Mouse (Mus musculus) thymus, adult 2 months (tissue): Measurements from ENCODE around the gene Rbfox2. TPM values are rescaled to one million over a fixed set of nuclear protein-coding genes. Genes with fewer than 3 reads are reported as not detected.
A peak's percentile ranks its signal among the peaks of the same experiment; 100 is the strongest.

Source experiments
- DNase-seq: peaks from one replicate; pipeline ENCODE4 v3.0.0; 2021
- H3K27ac ChIP-seq: fragments of 200-500 bp; 2 replicates; pipeline ENCODE4 v1.5.1; 2012; ENCODE audit warnings: low read length, control low read depth; ENCODE audit not compliant: control insufficient read depth, insufficient read depth
- H3K27me3 ChIP-seq: fragments of 200-500 bp; 2 replicates; pipeline ENCODE4 v1.6.1; 2012; ENCODE audit warnings: mild to moderate bottlenecking, low read length, moderate library complexity, mixed read lengths; ENCODE audit not compliant: control insufficient read depth, insufficient read depth
- H3K36me3 ChIP-seq: fragments of 200-500 bp; 2 replicates; pipeline ENCODE4 v1.6.1; 2012; ENCODE audit warnings: mild to moderate bottlenecking, low read length, moderate library complexity; ENCODE audit not compliant: control insufficient read depth, insufficient read depth
- H3K4me1 ChIP-seq: fragments of 200-500 bp; replicated peaks from 2 replicates; pipeline ENCODE4 v1.6.1; 2012; ENCODE audit warnings: low read length; ENCODE audit not compliant: control insufficient read depth, insufficient read depth
- H3K4me3 ChIP-seq: fragments of 200-500 bp; 2 replicates; pipeline ENCODE4 v1.5.1; 2012; ENCODE audit warnings: mild to moderate bottlenecking, low read length, control low read depth, moderate library complexity; ENCODE audit not compliant: control insufficient read depth, insufficient read depth
- CTCF ChIP-seq: fragments of 200-500 bp; IDR thresholded peaks from 2 replicates; pipeline ENCODE4 v1.5.1; 2012; ENCODE audit warnings: mild to moderate bottlenecking, control low read depth, low read length, moderate library complexity, borderline replicate concordance; ENCODE audit not compliant: control insufficient read depth, poor library complexity, insufficient read depth; ENCODE audit errors: extremely low read depth
- POLR2A ChIP-seq: fragments of 200-500 bp; IDR thresholded peaks from 2 replicates; pipeline ENCODE4 v1.6.1; 2012; ENCODE audit warnings: mild to moderate bottlenecking, low read length, control low read depth, moderate library complexity; ENCODE audit not compliant: control insufficient read depth, poor library complexity, insufficient read depth; ENCODE audit errors: extremely low read depth
- WGBS: fragments of 180-500 bp; shearing (Covaris S2); methylation state at CpG from one replicate; pipeline ENCODE4 v1.1.7; 2018; 5-methylcytosine and 5-hydroxymethylcytosine counted together
- polyA plus RNA-seq: library from polyadenylated mRNA; depleted of rRNA; stranded (reverse); fragments of >200 nt; gene quantifications from 2 replicates; pipeline ENCODE4 v1.2.3, GENCODE M21; 2012; rRNA removed

The Rbfox2 gene
- 13.4 and 20.5 TPM in 2 replicates for polyA plus RNA-seq

GRCm38 (mm10) chr15:77306547-77307261 lies at the start of gene Rbfox2:
Gene Rbfox2, minus strand, starts transcription at chr15:77307004.
- Histone ChIP-seq H3K27ac (no peak within 1 kb of the TSS), H3K4me1 (0 out of 2 replicates have a peak, but pooled peaks cover 7% of the 10 kb centered on the region), H3K4me3 (peak within 1 kb of the TSS; percentile 48), H3K36me3 (no peaks in the 10 kb centered on the region), H3K27me3 (no peaks in the 10 kb centered on the region; the same call in 1 of the 2 replicates)
- DNase-seq, result peak; percentile 42
- under 1% methylated on average over 90 of the region's 90 CpGs for WGBS
- TF ChIP-seq POLR2A, result no peak
- TF ChIP-seq CTCF, result no peak

- H3K27me3 ChIP-seq, result no peaks in the 10 kb centered on the region
- no peaks in the 10 kb centered on the region for H3K4me1 ChIP-seq
- WGBS, result 50% methylated on average over 11 of the region's 11 CpGs
- H3K27ac ChIP-seq, result no peak overlapping the region
- H3K4me3 ChIP-seq, result no peak overlapping the region
- no peak for TF ChIP-seq CTCF
- no peak for TF ChIP-seq POLR2A
- no peaks in the 10 kb centered on the region for H3K36me3 ChIP-seq
- DNase-seq, result no peak
Measured at GRCm38 (mm10) chr15:77356248-77356810, 49.5 kb upstream of the Rbfox2 start.

- no peak overlapping the region for H3K4me3 ChIP-seq
- no peaks in the 10 kb centered on the region for H3K4me1 ChIP-seq
- no peak for TF ChIP-seq CTCF
- TF ChIP-seq POLR2A, result no peak
- no peaks in the 10 kb centered on the region for H3K36me3 ChIP-seq
- no peaks in the 10 kb centered on the region for H3K27me3 ChIP-seq
- no peak overlapping the region for H3K27ac ChIP-seq
- 97% methylated on average over 6 of the region's 6 CpGs for WGBS
- DNase-seq, result no peak
Measured at GRCm38 (mm10) chr15:77354848-77355551, 48.2 kb upstream of the Rbfox2 start.

- no peaks in the 10 kb centered on the region for H3K27me3 ChIP-seq
- TF ChIP-seq CTCF (no peak), POLR2A (no peak)
- 80% methylated on average over 4 of the region's 4 CpGs for WGBS
- no peaks in the 10 kb centered on the region for H3K4me1 ChIP-seq
- DNase-seq, result no peak
- no peaks in the 10 kb centered on the region for H3K36me3 ChIP-seq
- H3K4me3 ChIP-seq, result no peak overlapping the region
- no peak overlapping the region for H3K27ac ChIP-seq
Measured at GRCm38 (mm10) chr15:77354496-77354847, 47.7 kb upstream of the Rbfox2 start.

- WGBS, result 26% methylated on average over 4 of the region's 4 CpGs
- no peaks in the 10 kb centered on the region for H3K4me1 ChIP-seq
- H3K4me3 ChIP-seq, result no peak overlapping the region
- no peaks in the 10 kb centered on the region for H3K27me3 ChIP-seq
- H3K36me3 ChIP-seq, result no peaks in the 10 kb centered on the region
- H3K27ac ChIP-seq, result no peak overlapping the region
- DNase-seq, result no peak
- TF ChIP-seq CTCF (no peak), POLR2A (no peak)
Measured at GRCm38 (mm10) chr15:77353764-77354163, 47.0 kb upstream of the Rbfox2 start.

GRCm38 (mm10) chr15:77352863-77353262 lies 46.1 kb upstream of the Rbfox2 start:
- Histone ChIP-seq H3K36me3 (no peaks in the 10 kb centered on the region), H3K27me3 (no peaks in the 10 kb centered on the region), H3K4me3 (no peak overlapping the region), H3K4me1 (no peaks in the 10 kb centered on the region), H3K27ac (no peak overlapping the region)
- no peak for DNase-seq
- 85% methylated on average over 7 of the region's 7 CpGs for WGBS
- no peak for TF ChIP-seq POLR2A
- no peak for TF ChIP-seq CTCF
